Mouse (Mus musculus): Measurements from ENCODE around the gene Mipol1. TPM values are rescaled to one million over a fixed set of nuclear protein-coding genes. Genes with fewer than 3 reads are reported as not detected.

Mipol1 gene
- total and polyA plus RNA-seq, 3 experiments, result 6.4 to 10.4 (median 6.6) TPM

DNA sequence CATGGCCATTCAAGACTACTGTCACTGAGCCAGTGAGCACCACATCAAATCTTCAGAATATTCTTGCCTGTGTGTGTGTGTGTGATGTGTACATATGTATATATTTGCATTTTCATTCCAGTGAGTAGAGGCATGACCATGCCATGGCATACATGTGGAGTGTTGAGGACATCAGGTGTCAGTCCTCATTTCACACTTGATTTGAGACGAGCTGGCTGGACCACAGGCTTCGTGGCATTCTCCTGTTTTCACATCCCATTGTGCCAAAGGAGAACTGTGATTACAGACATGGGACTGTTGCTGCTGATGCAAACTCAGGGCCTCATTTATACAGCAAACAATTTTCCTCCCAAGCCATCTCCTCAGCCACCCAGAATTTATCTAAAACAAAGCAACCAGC, 132.5 kb downstream of the Mipol1 start:
- H3K4me3 ChIP-seq (replicated peaks in 1 of 3; ENCODE audit: low read depth in 2 of 3, low read length in 2 of 3, poor library complexity in 1 of 3), result no peak overlapping the region
- DNase-seq (ENCODE audit: extremely low read depth), result no peak
- in situ Hi-C loops (cut with MboI; ENCODE audit: low pct_ligation_motif_present, low pct_unique_long_range_greater_than_20kb, low sequenced_read_pairs) (no loop called here), dilution Hi-C loops (cut with MboI; ENCODE audit: extremely low pct_ligation_motif_present, extremely low pct_unique_long_range_greater_than_20kb, low sequenced_read_pairs) (no loop called here)
- no peak overlapping the region for H3K27ac ChIP-seq (ENCODE audit: insufficient read depth, low read depth)
- no peaks in the 10 kb centered on the region for H3K9me3 ChIP-seq (replicated peaks; ENCODE audit: low read length)
- TF ChIP-seq RAD21 (IDR thresholded peaks at IDR 0.05; ENCODE audit: low read depth, low read length), result no peak
- no peak for TF ChIP-seq MAZ (IDR thresholded peaks at IDR 0.05; ENCODE audit: low read depth, low read length)
- no peak for TF ChIP-seq ELF1 (IDR thresholded peaks at IDR 0.05; ENCODE audit: low read depth, low read length)
- no peak for TF ChIP-seq ETS1 (conservative IDR thresholded peaks at IDR 0.05; ENCODE audit: low read depth, low read length)
- TF ChIP-seq EP300 (IDR thresholded peaks at IDR 0.05; ENCODE audit: low read length), result no peak
- no peak for TF ChIP-seq TCF12 (IDR thresholded peaks at IDR 0.05; ENCODE audit: low read depth, low read length)
- TF ChIP-seq SMC3 (IDR thresholded peaks at IDR 0.05; ENCODE audit: low read depth, low read length), result no peak
- no peak for TF ChIP-seq POLR2A (IDR thresholded peaks at IDR 0.05; ENCODE audit: low read depth, low read length)
- no peak for TF ChIP-seq CHD1 (IDR thresholded peaks at IDR 0.05; ENCODE audit: low read depth, low read length)
- TF ChIP-seq ZNF384 (IDR thresholded peaks at IDR 0.05; ENCODE audit: low read depth, low read length), result no peak
- TF ChIP-seq NELFE (IDR thresholded peaks at IDR 0.05; ENCODE audit: low read depth, low read length), result no peak
- no peak for TF ChIP-seq CHD2 (IDR thresholded peaks at IDR 0.05; ENCODE audit: low read length)
- no peak for TF ChIP-seq CTCF (conservative IDR thresholded peaks at IDR 0.05 in 1 of 2, IDR thresholded peaks at IDR 0.05 in 1 of 2; ENCODE audit: low read depth in 2 of 2, low read length in 2 of 2)
- TF ChIP-seq TBP (conservative IDR thresholded peaks at IDR 0.05; ENCODE audit: low read depth, low read length), result no peak
- TF ChIP-seq GABPA (IDR thresholded peaks at IDR 0.05; ENCODE audit: insufficient replicate concordance, low read depth, low read length), result no peak
- no peak for TF ChIP-seq IRF4 (IDR thresholded peaks at IDR 0.05; ENCODE audit: low read depth, low read length)
- TF ChIP-seq KAT2A (IDR thresholded peaks at IDR 0.05; ENCODE audit: insufficient replicate concordance, low read length), result no peak
- no peaks in the 10 kb centered on the region for H3K27me3 ChIP-seq (replicated peaks)
- peaks cover 0 to 2% of the 10 kb centered on the region in 2 experiments for H3K36me3 ChIP-seq (replicated peaks in 1 of 2; ENCODE audit: control insufficient read depth in 1 of 2, insufficient read depth in 1 of 2, low read length in 1 of 2)
- H3K79me2 ChIP-seq (replicated peaks; ENCODE audit: control insufficient read depth, extremely low read depth, insufficient read depth, poor library complexity, severe bottlenecking), result no peaks in the 10 kb centered on the region
- no peak overlapping the region for H3K9ac ChIP-seq (ENCODE audit: insufficient read depth, low read depth)
- H3K4me2 ChIP-seq (ENCODE audit: insufficient read depth, low read depth, poor library complexity, severe bottlenecking), result no peak overlapping the region
- peaks cover 0 to 4% of the 10 kb centered on the region in 2 experiments; a peak in 2 of 4 replicates for H3K4me1 ChIP-seq (ENCODE audit: control insufficient read depth in 1 of 2, insufficient read depth in 2 of 2)

DNA sequence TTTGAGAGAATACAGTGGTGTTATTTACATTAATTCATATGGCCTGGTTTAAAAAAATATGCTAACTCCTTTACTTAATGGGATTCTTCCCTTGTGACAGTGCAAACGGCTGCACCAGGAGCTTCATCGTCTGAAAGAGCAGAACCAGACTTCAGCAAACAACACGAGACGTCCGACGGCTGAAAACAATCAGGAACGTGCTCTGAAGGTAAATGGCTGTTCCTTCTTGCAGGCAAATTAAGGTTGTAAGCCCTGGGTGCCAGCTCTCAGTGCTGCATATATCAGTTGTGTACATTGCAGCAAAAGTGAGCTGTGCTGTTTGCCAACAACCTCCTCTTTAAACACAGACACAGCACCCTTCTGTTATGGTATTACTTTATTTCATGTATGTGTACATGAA, 133.8 kb downstream of the Mipol1 start:
- H3K27me3 ChIP-seq (replicated peaks), result no peaks in the 10 kb centered on the region
- DNase-seq (ENCODE audit: extremely low read depth), result no peak
- TF ChIP-seq ELF1 (IDR thresholded peaks at IDR 0.05; ENCODE audit: low read depth, low read length) (no peak), SIN3A (IDR thresholded peaks at IDR 0.05; ENCODE audit: low read length) (no peak), GABPA (IDR thresholded peaks at IDR 0.05; ENCODE audit: insufficient replicate concordance, low read depth, low read length) (no peak), EP300 (IDR thresholded peaks at IDR 0.05; ENCODE audit: low read length) (no peak)
- no peaks in the 10 kb centered on the region for H3K79me2 ChIP-seq (replicated peaks; ENCODE audit: control insufficient read depth, extremely low read depth, insufficient read depth, poor library complexity, severe bottlenecking)
- no peak overlapping the region for H3K27ac ChIP-seq (ENCODE audit: insufficient read depth, low read depth)
- peaks cover 0 to 2% of the 10 kb centered on the region in 2 experiments for H3K36me3 ChIP-seq (replicated peaks in 1 of 2; ENCODE audit: control insufficient read depth in 1 of 2, insufficient read depth in 1 of 2, low read length in 1 of 2)
- no peak overlapping the region for H3K4me2 ChIP-seq (ENCODE audit: insufficient read depth, low read depth, poor library complexity, severe bottlenecking)
- dilution Hi-C loops (cut with MboI; ENCODE audit: extremely low pct_ligation_motif_present, extremely low pct_unique_long_range_greater_than_20kb, low sequenced_read_pairs) (no loop called here), in situ Hi-C loops (cut with MboI; ENCODE audit: low pct_ligation_motif_present, low pct_unique_long_range_greater_than_20kb, low sequenced_read_pairs) (no loop called here)
- H3K9me3 ChIP-seq (replicated peaks; ENCODE audit: low read length), result no peaks in the 10 kb centered on the region
- no peak overlapping the region for H3K4me3 ChIP-seq (replicated peaks in 1 of 3; ENCODE audit: low read depth in 2 of 3, low read length in 2 of 3, poor library complexity in 1 of 3)
- H3K4me1 ChIP-seq (ENCODE audit: control insufficient read depth in 1 of 2, insufficient read depth in 2 of 2), result peaks cover 0 to 4% of the 10 kb centered on the region in 2 experiments; a peak in 2 of 4 replicates
- no peak overlapping the region for H3K9ac ChIP-seq (ENCODE audit: insufficient read depth, low read depth)
